Mouse (Mus musculus): ENCODE data around the gene Pdia3. TPM values are rescaled to one million over a fixed set of nuclear protein-coding genes. Genes with fewer than 3 reads are reported as not detected.

Gene Pdia3
- polyA plus RNA-seq, 1 experiment from 2014 or later = 174 TPM

GRCm38 (mm10) chr2:121439746-121440145, 26.2 kb downstream of the Pdia3 start:
- DNase-seq (ENCODE audit: low spot score) = no peak
- Histone ChIP-seq H3K9ac (ENCODE audit: low read length) (no peak overlapping the region), H3K4me3 (ENCODE audit: low read depth, low read length) (no peak overlapping the region), H3K36me3 (ENCODE audit: control insufficient read depth, insufficient read depth, low read length) (peaks cover 51% of the 10 kb centered on the region), H3K27ac (ENCODE audit: low read depth, low read length) (no peak overlapping the region), H3K9me3 (replicated peaks; ENCODE audit: control insufficient read depth, low read length) (no peaks in the 10 kb centered on the region), H3K27me3 (replicated peaks; ENCODE audit: control insufficient read depth, insufficient read depth, low read length) (peaks cover 13% of the 10 kb centered on the region; the same call in 1 of the 2 replicates), H3K4me2 (ENCODE audit: low read length) (no peak overlapping the region), H3K4me1 (ENCODE audit: control insufficient read depth, insufficient read depth, low read length) (peaks cover 12% of the 10 kb centered on the region)
- no peak for ATAC-seq
- WGBS = 75% methylated on average over 4 of the region's 4 CpGs

GRCm38 (mm10) chr2:121440834-121441605, 27.4 kb downstream of the Pdia3 start:
- Histone ChIP-seq H3K36me3 (ENCODE audit: control insufficient read depth, insufficient read depth, low read length) (peaks cover 38% of the 10 kb centered on the region), H3K9me3 (replicated peaks; ENCODE audit: control insufficient read depth, low read length) (no peaks in the 10 kb centered on the region), H3K4me3 (ENCODE audit: low read depth, low read length) (no peak overlapping the region), H3K27ac (ENCODE audit: low read depth, low read length) (no peak overlapping the region), H3K4me2 (ENCODE audit: low read length) (no peak overlapping the region), H3K4me1 (ENCODE audit: control insufficient read depth, insufficient read depth, low read length) (peaks cover 12% of the 10 kb centered on the region), H3K27me3 (replicated peaks; ENCODE audit: control insufficient read depth, insufficient read depth, low read length) (peaks cover 13% of the 10 kb centered on the region; the same call in 1 of the 2 replicates), H3K9ac (ENCODE audit: low read length) (no peak overlapping the region)
- ATAC-seq (no peak), DNase-seq (ENCODE audit: low spot score) (no peak)
- 55% methylated on average over 5 of the region's 5 CpGs for WGBS

GRCm38 (mm10) chr2:121441800-121442199, 28.2 kb downstream of the Pdia3 start:
- Histone ChIP-seq H3K27me3 (replicated peaks; ENCODE audit: control insufficient read depth, insufficient read depth, low read length) (peaks cover 13% of the 10 kb centered on the region; the same call in 1 of the 2 replicates), H3K4me3 (ENCODE audit: low read depth, low read length) (peak overlapping the region; percentile 28), H3K27ac (ENCODE audit: low read depth, low read length) (no peak overlapping the region), H3K36me3 (ENCODE audit: control insufficient read depth, insufficient read depth, low read length) (peaks cover 33% of the 10 kb centered on the region), H3K9me3 (replicated peaks; ENCODE audit: control insufficient read depth, low read length) (no peaks in the 10 kb centered on the region), H3K4me2 (ENCODE audit: low read length) (peak overlapping the region; percentile 61), H3K4me1 (ENCODE audit: control insufficient read depth, insufficient read depth, low read length) (peaks cover 12% of the 10 kb centered on the region), H3K9ac (ENCODE audit: low read length) (peak overlapping the region; percentile 43)
- DNase-seq (ENCODE audit: low spot score) (no peak), ATAC-seq (no peak)
- whole genome bisulfite sequencing = 13% methylated on average over 11 of the region's 11 CpGs

- Histone ChIP-seq H3K4me3 (ENCODE audit: low read depth, low read length) (peak overlapping the region; percentile 28), H3K27me3 (replicated peaks; ENCODE audit: control insufficient read depth, insufficient read depth, low read length) (peaks cover 13% of the 10 kb centered on the region; the same call in 1 of the 2 replicates), H3K4me1 (ENCODE audit: control insufficient read depth, insufficient read depth, low read length) (peaks cover 12% of the 10 kb centered on the region), H3K27ac (ENCODE audit: low read depth, low read length) (no peak overlapping the region), H3K9me3 (replicated peaks; ENCODE audit: control insufficient read depth, low read length) (no peaks in the 10 kb centered on the region), H3K36me3 (ENCODE audit: control insufficient read depth, insufficient read depth, low read length) (peaks cover 26% of the 10 kb centered on the region), H3K9ac (ENCODE audit: low read length) (peak overlapping the region; percentile 43), H3K4me2 (ENCODE audit: low read length) (peak overlapping the region; percentile 61)
- ATAC-seq = no peak
- peak; percentile 23 for DNase-seq (ENCODE audit: low spot score)
- 1% methylated on average over 30 of the region's 30 CpGs for WGBS
Measured at GRCm38 (mm10) chr2:121442259-121443067, 28.9 kb downstream of the Pdia3 start.

GRCm38 (mm10) chr2:121443068-121443349, 29.4 kb downstream of the Pdia3 start:
- Histone ChIP-seq H3K4me3 (ENCODE audit: low read depth, low read length) (peak overlapping the region; percentile 28; the same call in 1 of the 2 replicates), H3K36me3 (ENCODE audit: control insufficient read depth, insufficient read depth, low read length) (peaks cover 21% of the 10 kb centered on the region), H3K27me3 (replicated peaks; ENCODE audit: control insufficient read depth, insufficient read depth, low read length) (peaks cover 13% of the 10 kb centered on the region; the same call in 1 of the 2 replicates), H3K9me3 (replicated peaks; ENCODE audit: control insufficient read depth, low read length) (no peaks in the 10 kb centered on the region), H3K27ac (ENCODE audit: low read depth, low read length) (no peak overlapping the region), H3K4me2 (ENCODE audit: low read length) (peak overlapping the region; percentile 61), H3K4me1 (ENCODE audit: control insufficient read depth, insufficient read depth, low read length) (peaks cover 14% of the 10 kb centered on the region), H3K9ac (ENCODE audit: low read length) (peak overlapping the region; percentile 43)
- ATAC-seq (no peak), DNase-seq (ENCODE audit: low spot score) (peak; percentile 35)
- WGBS = 7% methylated on average over 8 of the region's 8 CpGs

GRCm38 (mm10) chr2:121444178-121444577, 30.6 kb downstream of the Pdia3 start, which contains the start of gene Ell3:
Gene Ell3, minus strand, starts transcription at chr2:121444278.
- Histone ChIP-seq H3K36me3 (ENCODE audit: control insufficient read depth, insufficient read depth, low read length) (peaks cover 9% of the 10 kb centered on the region), H3K4me1 (ENCODE audit: control insufficient read depth, insufficient read depth, low read length) (peaks cover 15% of the 10 kb centered on the region), H3K27ac (ENCODE audit: low read depth, low read length) (no peak within 1 kb of the TSS), H3K27me3 (replicated peaks; ENCODE audit: control insufficient read depth, insufficient read depth, low read length) (peaks cover 13% of the 10 kb centered on the region; the same call in 1 of the 2 replicates), H3K4me3 (ENCODE audit: low read depth, low read length) (no peak within 1 kb of the TSS), H3K4me2 (ENCODE audit: low read length) (peak within 1 kb of the TSS; percentile 61), H3K9ac (ENCODE audit: low read length) (no peak within 1 kb of the TSS), H3K9me3 (replicated peaks; ENCODE audit: control insufficient read depth, low read length) (no peaks in the 10 kb centered on the region)
- no peak for ATAC-seq
- WGBS = 80% methylated on average over 1 of the region's 1 CpGs
- no peak for DNase-seq (ENCODE audit: low spot score)

- WGBS = 87% methylated on average over 3 of the region's 3 CpGs
- no peak overlapping the region for H3K9ac ChIP-seq (ENCODE audit: low read length)
- H3K4me1 ChIP-seq (ENCODE audit: control insufficient read depth, insufficient read depth, low read length) = peaks cover 16% of the 10 kb centered on the region
- H3K4me2 ChIP-seq (ENCODE audit: low read length) = no peak overlapping the region
- H3K9me3 ChIP-seq (replicated peaks; ENCODE audit: control insufficient read depth, low read length) = no peaks in the 10 kb centered on the region
- no peak overlapping the region for H3K27ac ChIP-seq (ENCODE audit: low read depth, low read length)
- H3K4me3 ChIP-seq (ENCODE audit: low read depth, low read length) = no peak overlapping the region
- H3K36me3 ChIP-seq (ENCODE audit: control insufficient read depth, insufficient read depth, low read length) = no peaks in the 10 kb centered on the region; the same call in 1 of the 2 replicates
- H3K27me3 ChIP-seq (replicated peaks; ENCODE audit: control insufficient read depth, insufficient read depth, low read length) = peaks cover 13% of the 10 kb centered on the region; the same call in 1 of the 2 replicates
- no peak for DNase-seq (ENCODE audit: low spot score)
- no peak for ATAC-seq
Measured at GRCm38 (mm10) chr2:121445117-121445516, 31.5 kb downstream of the Pdia3 start.

- Histone ChIP-seq H3K4me3 (ENCODE audit: low read depth, low read length) (no peak overlapping the region), H3K9ac (ENCODE audit: low read length) (no peak overlapping the region), H3K9me3 (replicated peaks; ENCODE audit: control insufficient read depth, low read length) (no peaks in the 10 kb centered on the region), H3K4me1 (ENCODE audit: control insufficient read depth, insufficient read depth, low read length) (peaks cover 20% of the 10 kb centered on the region), H3K27ac (ENCODE audit: low read depth, low read length) (no peak overlapping the region), H3K4me2 (ENCODE audit: low read length) (no peak overlapping the region), H3K27me3 (replicated peaks; ENCODE audit: control insufficient read depth, insufficient read depth, low read length) (peaks cover 11% of the 10 kb centered on the region; the same call in 1 of the 2 replicates), H3K36me3 (ENCODE audit: control insufficient read depth, insufficient read depth, low read length) (peaks cover 5% of the 10 kb centered on the region; the same call in 1 of the 2 replicates)
- ATAC-seq (no peak), DNase-seq (ENCODE audit: low spot score) (no peak)
- 84% methylated on average over 4 of the region's 4 CpGs for WGBS
Measured at GRCm38 (mm10) chr2:121446506-121446905, 32.9 kb downstream of the Pdia3 start.

All from forebrain, embryonic 14.5 days (tissue).